ENCODE assay signal across 7 mouse cellular contexts in the genomic region with DNA sequence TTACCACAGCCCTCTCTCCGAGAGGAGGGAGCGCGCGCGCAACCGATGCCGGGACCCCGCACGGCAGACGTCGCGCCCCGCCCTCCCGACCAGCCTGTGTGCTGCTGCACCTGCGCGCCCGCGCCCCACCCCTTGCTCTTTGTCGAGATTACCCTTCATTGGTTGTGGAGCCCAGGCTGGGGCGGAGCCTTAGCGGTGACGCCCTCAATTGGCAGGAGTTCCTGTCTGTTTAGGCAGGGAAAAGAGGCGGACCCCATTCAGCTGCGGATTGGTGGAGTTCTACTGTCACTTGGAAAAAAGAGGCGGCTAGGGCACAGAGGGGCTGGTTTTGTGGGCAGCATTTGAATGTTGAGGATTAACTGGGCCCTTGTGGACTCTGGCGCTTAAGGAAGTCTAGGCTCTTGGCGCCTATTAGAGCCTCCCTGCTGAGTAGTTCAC. TPM values are rescaled to one million over a fixed set of nuclear protein-coding genes. Genes with fewer than 3 reads are reported as not detected.
DNase-seq lines count a peak whose midpoint lies in the region; ATAC-seq lines count a peak whose summit lies in the region.

No protein-coding gene starts in this region.

- no peaks in the 10 kb centered on the region for H3K4me1 ChIP-seq in embryonic facial prominence, embryonic 11.5 days (ENCODE audit: control insufficient read depth, insufficient read depth, low read length)
- no peaks in the 10 kb centered on the region for H3K4me1 ChIP-seq in limb, embryonic 10.5 days
- H3K4me1 ChIP-seq in midbrain, embryonic 13.5 days (replicated peaks): peaks cover 35% of the 10 kb centered on the region

- H3K27ac ChIP-seq in embryonic facial prominence, embryonic 11.5 days (replicated peaks; ENCODE audit: low read depth, low read length): peak overlapping the region; percentile 93; the same call in 1 of the 2 replicates
- H3K27ac ChIP-seq in limb, embryonic 10.5 days: peak overlapping the region; percentile 95
- H3K27ac ChIP-seq in midbrain, embryonic 13.5 days: peak overlapping the region; percentile 97

- no peaks in the 10 kb centered on the region for H3K27me3 ChIP-seq in embryonic facial prominence, embryonic 11.5 days (ENCODE audit: control insufficient read depth, insufficient read depth, low read length)
- H3K27me3 ChIP-seq in limb, embryonic 10.5 days (ENCODE audit: low read depth, poor library complexity, severe bottlenecking): peaks cover 50% of the 10 kb centered on the region
- H3K27me3 ChIP-seq in midbrain, embryonic 13.5 days: no peaks in the 10 kb centered on the region

- DNase-seq in adrenal gland, postnatal 14 days: peak; percentile 98
- DNase-seq in embryonic facial prominence, embryonic 11.5 days (ENCODE audit: low spot score): peak; percentile 95
- peak; percentile 99 for DNase-seq in kidney, adult 11 months
- DNase-seq in limb, embryonic 10.5 days (ENCODE audit: low spot score): peak; percentile 91
- DNase-seq in spleen, adult 12 weeks (ENCODE audit: low spot score): peak; percentile 93

- H3K4me2 ChIP-seq in embryonic facial prominence, embryonic 11.5 days (ENCODE audit: low read depth, low read length): no peak overlapping the region
- H3K4me2 ChIP-seq in midbrain, embryonic 13.5 days (replicated peaks): peak overlapping the region; percentile 41

- WGBS in embryonic facial prominence, embryonic 11.5 days: 9% methylated on average over 22 of the region's 27 CpGs
- 12% methylated on average over 27 of the region's 27 CpGs for WGBS in limb, embryonic 10.5 days
- WGBS in midbrain, embryonic 13.5 days: 26% methylated on average over 26 of the region's 27 CpGs

- no peaks in the 10 kb centered on the region for H3K36me3 ChIP-seq in embryonic facial prominence, embryonic 11.5 days (replicated peaks; ENCODE audit: control insufficient read depth, insufficient read depth, low read depth, low read length)
- no peaks in the 10 kb centered on the region for H3K36me3 ChIP-seq in limb, embryonic 10.5 days
- no peaks in the 10 kb centered on the region for H3K36me3 ChIP-seq in midbrain, embryonic 13.5 days

- no peaks in the 10 kb centered on the region for H3K9me3 ChIP-seq in embryonic facial prominence, embryonic 11.5 days (replicated peaks; ENCODE audit: control insufficient read depth, low read length)
- H3K9me3 ChIP-seq in limb, embryonic 10.5 days (replicated peaks): no peaks in the 10 kb centered on the region
- no peaks in the 10 kb centered on the region for H3K9me3 ChIP-seq in midbrain, embryonic 13.5 days

- H3K4me3 ChIP-seq in embryonic facial prominence, embryonic 11.5 days (ENCODE audit: low read depth, low read length): peak overlapping the region; percentile 58
- H3K4me3 ChIP-seq in limb, embryonic 10.5 days: peak overlapping the region; percentile 68
- H3K4me3 ChIP-seq in midbrain, embryonic 13.5 days (replicated peaks): peak overlapping the region; percentile 56

- ATAC-seq in embryonic facial prominence, embryonic 11.5 days (replicated peaks; ENCODE audit: insufficient number of reproducible peaks, low FRiP score, low TSS enrichment, low read depth): peak; percentile 99
- ATAC-seq in granulocyte monocyte progenitor cell, adult 5-6 weeks (replicated peaks; ENCODE audit: poor library complexity, severe bottlenecking): peak; percentile 97
- peak; percentile 99 for ATAC-seq in midbrain, embryonic 13.5 days

- peak overlapping the region; percentile 86 for H3K9ac ChIP-seq in embryonic facial prominence, embryonic 11.5 days (replicated peaks; ENCODE audit: low read length)
- peak overlapping the region; percentile 76 for H3K9ac ChIP-seq in midbrain, embryonic 13.5 days (replicated peaks)

RNA-seq across cellular contexts. Expression of a gene that starts 41.6 kb away (rescaled TPM):
- total RNA-seq in adrenal gland, postnatal 14 days (2021): not detected in 2 replicates
- polyA plus RNA-seq in embryonic facial prominence, embryonic 11.5 days (2014; fragmentation: Nextera tagmentation; extraction: Ambion mirVana): not detected in 2 replicates
- not detected in 2 replicates for total RNA-seq in granulocyte monocyte progenitor cell, adult 5-6 weeks (2014; fragmentation: Nextera tagmentation)
- total RNA-seq in granulocyte monocyte progenitor cell, adult 5-6 weeks (2017): not detected in 2 replicates
- polyA plus RNA-seq in limb, embryonic 10.5 days (2016; fragmentation: Nextera tagmentation; extraction: Ambion mirVana): not detected in 2 replicates
- polyA plus RNA-seq in midbrain, embryonic 13.5 days (2015; fragmentation: Nextera tagmentation; extraction: Ambion mirVana): not detected in 2 replicates

RNA-seq across cellular contexts. Expression of a gene that starts 49.5 kb away (rescaled TPM):
- total RNA-seq in adrenal gland, postnatal 14 days (2021): 31.6 and 36.4 TPM in 2 replicates
- 12.4 and 13.1 TPM in 2 replicates for polyA plus RNA-seq in embryonic facial prominence, embryonic 11.5 days (2014; fragmentation: Nextera tagmentation; extraction: Ambion mirVana)
- total RNA-seq in granulocyte monocyte progenitor cell, adult 5-6 weeks (2014; fragmentation: Nextera tagmentation): 19.9 and 22.6 TPM in 2 replicates
- 11.6 and 14.6 TPM in 2 replicates for total RNA-seq in granulocyte monocyte progenitor cell, adult 5-6 weeks (2017)
- polyA plus RNA-seq in limb, embryonic 10.5 days (2016; fragmentation: Nextera tagmentation; extraction: Ambion mirVana): 13.8 and 14.0 TPM in 2 replicates
- 17.0 and 18.9 TPM in 2 replicates for polyA plus RNA-seq in midbrain, embryonic 13.5 days (2015; fragmentation: Nextera tagmentation; extraction: Ambion mirVana)

Comparison
In these comparisons a context has a peak if more than half of its experiments do, and no peak if none do; other contexts are left out.
1. Peak in every context shown above with its lines: DNase-seq, ATAC-seq, H3K4me3 ChIP-seq and H3K27ac ChIP-seq.